Mouse (Mus musculus) kidney, adult 2 months (tissue): ENCODE results near the gene Cfap299.

Experiments used
- CTCF ChIP-seq: fragments of 200-500 bp; conservative IDR thresholded peaks from 2 replicates; pipeline ENCODE4 v1.5.1; 2011; ENCODE audit warnings: low read depth, mild to moderate bottlenecking, control low read depth, low read length, moderate library complexity, mixed read lengths; ENCODE audit not compliant: insufficient read depth, insufficient read length
- POLR2A ChIP-seq: fragments of 200-500 bp; IDR thresholded peaks from one replicate; pipeline ENCODE4 v1.6.1; 2011; ENCODE audit warnings: low read depth, low read length, control low read depth

DNA sequence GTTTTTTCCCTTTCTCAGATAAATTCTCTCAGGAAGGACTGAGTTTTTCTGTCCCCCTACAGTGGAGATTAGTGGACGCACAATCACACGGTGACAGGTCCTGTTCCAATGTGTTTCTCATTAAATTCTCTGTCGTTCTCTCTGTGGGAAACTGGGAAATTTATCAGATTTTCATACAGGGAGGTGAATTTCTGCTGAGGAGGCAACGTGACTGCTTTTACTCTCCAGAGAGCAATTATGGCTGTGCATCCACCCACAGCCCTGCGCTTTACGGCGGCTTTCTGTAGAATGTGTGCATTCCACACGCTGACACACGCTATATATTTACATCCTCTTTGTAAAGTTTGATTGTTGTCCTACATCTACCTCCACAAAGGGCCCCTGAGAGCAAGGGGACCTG, 47.1 kb upstream of the Cfap299 start:
- TF ChIP-seq POLR2A: no peak
- no peak for TF ChIP-seq CTCF
